Mouse (Mus musculus): ENCODE results near the gene Ahdc1. TPM values are rescaled to one million over a fixed set of nuclear protein-coding genes. Genes with fewer than 3 reads are reported as not detected.

Gene Ahdc1
- polyA plus RNA-seq, 1 experiment: 58.2 TPM

GRCm38 (mm10) chr4:133009131-133009530, 1.9 kb upstream of the Ahdc1 start:
- peaks cover 4% of the 10 kb centered on the region for H3K79me2 ChIP-seq (ENCODE audit: control insufficient read depth, insufficient read depth)
- H3K27me3 ChIP-seq (ENCODE audit: control insufficient read depth, insufficient read depth, insufficient read length): no peaks in the 10 kb centered on the region
- TF ChIP-seq SRF (IDR thresholded peaks at IDR 0.05; ENCODE audit: control insufficient read depth, insufficient read length, low read depth) (no peak), MYOG (IDR thresholded peaks at IDR 0.05; ENCODE audit: control insufficient read depth in 1 of 3, insufficient read depth in 1 of 3, insufficient read length in 2 of 3, low read depth in 2 of 3) (no peak), REST (IDR thresholded peaks at IDR 0.05; ENCODE audit: insufficient read depth, insufficient read length) (no peak), POLR2A (IDR thresholded peaks at IDR 0.05; ENCODE audit: insufficient read length, low read depth) (no peak), POLR2AphosphoS2 (IDR thresholded peaks at IDR 0.05; ENCODE audit: insufficient read length, low read depth) (no peak), CEBPB (IDR thresholded peaks at IDR 0.05; ENCODE audit: insufficient read depth, poor library complexity, severe bottlenecking) (no peak), USF1 (IDR thresholded peaks at IDR 0.05; ENCODE audit: low read depth) (no peak), MAX (IDR thresholded peaks at IDR 0.05; ENCODE audit: low read depth) (no peak), TCF3 (IDR thresholded peaks at IDR 0.05; ENCODE audit: insufficient read length, low read depth) (no peak), TCF12 (IDR thresholded peaks at IDR 0.05; ENCODE audit: insufficient read depth, poor library complexity, severe bottlenecking) (no peak), E2F4 (IDR thresholded peaks at IDR 0.05; ENCODE audit: insufficient read depth) (no peak), MYOD1 (IDR thresholded peaks at IDR 0.05; ENCODE audit: control insufficient read depth in 1 of 3, insufficient read length in 2 of 3, low read depth in 2 of 3) (no peak)
- no peaks in the 10 kb centered on the region for H3K36me3 ChIP-seq (ENCODE audit: control insufficient read depth, insufficient read depth)
- no peak overlapping the region for H3K4me2 ChIP-seq (ENCODE audit: low read depth)
- H3K4me3 ChIP-seq: no peak overlapping the region
- no peak overlapping the region for H3ac ChIP-seq (ENCODE audit: control insufficient read depth, insufficient read length)

GRCm38 (mm10) chr4:133009676-133010075, 1.4 kb upstream of the Ahdc1 start:
- TF ChIP-seq USF1 (IDR thresholded peaks at IDR 0.05; ENCODE audit: low read depth) (no peak), SRF (IDR thresholded peaks at IDR 0.05; ENCODE audit: control insufficient read depth, insufficient read length, low read depth) (no peak), TCF3 (IDR thresholded peaks at IDR 0.05; ENCODE audit: insufficient read length, low read depth) (no peak), TCF12 (IDR thresholded peaks at IDR 0.05; ENCODE audit: insufficient read depth, poor library complexity, severe bottlenecking) (no peak), MYOG (IDR thresholded peaks at IDR 0.05; ENCODE audit: control insufficient read depth in 1 of 3, insufficient read depth in 1 of 3, insufficient read length in 2 of 3, low read depth in 2 of 3) (no peak), CEBPB (IDR thresholded peaks at IDR 0.05; ENCODE audit: insufficient read depth, poor library complexity, severe bottlenecking) (no peak), POLR2A (IDR thresholded peaks at IDR 0.05; ENCODE audit: insufficient read length, low read depth) (no peak), REST (IDR thresholded peaks at IDR 0.05; ENCODE audit: insufficient read depth, insufficient read length) (no peak), E2F4 (IDR thresholded peaks at IDR 0.05; ENCODE audit: insufficient read depth) (no peak), POLR2AphosphoS2 (IDR thresholded peaks at IDR 0.05; ENCODE audit: insufficient read length, low read depth) (no peak), MAX (IDR thresholded peaks at IDR 0.05; ENCODE audit: low read depth) (no peak), MYOD1 (IDR thresholded peaks at IDR 0.05; ENCODE audit: control insufficient read depth in 1 of 3, insufficient read length in 2 of 3, low read depth in 2 of 3) (no peak)
- no peak overlapping the region for H3K4me3 ChIP-seq
- no peaks in the 10 kb centered on the region for H3K27me3 ChIP-seq (ENCODE audit: control insufficient read depth, insufficient read depth, insufficient read length)
- H3ac ChIP-seq (ENCODE audit: control insufficient read depth, insufficient read length): no peak overlapping the region
- peaks cover 10% of the 10 kb centered on the region for H3K79me2 ChIP-seq (ENCODE audit: control insufficient read depth, insufficient read depth)
- H3K4me2 ChIP-seq (ENCODE audit: low read depth): no peak overlapping the region
- H3K36me3 ChIP-seq (ENCODE audit: control insufficient read depth, insufficient read depth): no peaks in the 10 kb centered on the region

- H3K79me2 ChIP-seq (ENCODE audit: control insufficient read depth, insufficient read depth): peaks cover 19% of the 10 kb centered on the region
- no peak overlapping the region for H3ac ChIP-seq (ENCODE audit: control insufficient read depth, insufficient read length)
- no peaks in the 10 kb centered on the region for H3K36me3 ChIP-seq (ENCODE audit: control insufficient read depth, insufficient read depth)
- no peaks in the 10 kb centered on the region for H3K27me3 ChIP-seq (ENCODE audit: control insufficient read depth, insufficient read depth, insufficient read length)
- H3K4me2 ChIP-seq (ENCODE audit: low read depth): peak overlapping the region; percentile 89
- H3K4me3 ChIP-seq: peak overlapping the region; percentile 92
- no peak for TF ChIP-seq TCF3 (IDR thresholded peaks at IDR 0.05; ENCODE audit: insufficient read length, low read depth)
- no peak for TF ChIP-seq E2F4 (IDR thresholded peaks at IDR 0.05; ENCODE audit: insufficient read depth)
- no peak for TF ChIP-seq REST (IDR thresholded peaks at IDR 0.05; ENCODE audit: insufficient read depth, insufficient read length)
- no peak for TF ChIP-seq CEBPB (IDR thresholded peaks at IDR 0.05; ENCODE audit: insufficient read depth, poor library complexity, severe bottlenecking)
- TF ChIP-seq MYOG (IDR thresholded peaks at IDR 0.05; ENCODE audit: control insufficient read depth in 1 of 3, insufficient read depth in 1 of 3, insufficient read length in 2 of 3, low read depth in 2 of 3): no peak
- no peak for TF ChIP-seq USF1 (IDR thresholded peaks at IDR 0.05; ENCODE audit: low read depth)
- no peak for TF ChIP-seq MYOD1 (IDR thresholded peaks at IDR 0.05; ENCODE audit: control insufficient read depth in 1 of 3, insufficient read length in 2 of 3, low read depth in 2 of 3)
- no peak for TF ChIP-seq MAX (IDR thresholded peaks at IDR 0.05; ENCODE audit: low read depth)
- TF ChIP-seq POLR2A (IDR thresholded peaks at IDR 0.05; ENCODE audit: insufficient read length, low read depth): no peak
- no peak for TF ChIP-seq TCF12 (IDR thresholded peaks at IDR 0.05; ENCODE audit: insufficient read depth, poor library complexity, severe bottlenecking)
- no peak for TF ChIP-seq SRF (IDR thresholded peaks at IDR 0.05; ENCODE audit: control insufficient read depth, insufficient read length, low read depth)
- TF ChIP-seq POLR2AphosphoS2 (IDR thresholded peaks at IDR 0.05; ENCODE audit: insufficient read length, low read depth): no peak
Measured at GRCm38 (mm10) chr4:133010611-133011010, 449 bp upstream of the Ahdc1 start.

GRCm38 (mm10) chr4:133011821-133012775, 1.0 kb downstream of the Ahdc1 start:
- no peaks in the 10 kb centered on the region for H3K27me3 ChIP-seq (ENCODE audit: control insufficient read depth, insufficient read depth, insufficient read length)
- H3K36me3 ChIP-seq (ENCODE audit: control insufficient read depth, insufficient read depth): no peaks in the 10 kb centered on the region
- H3ac ChIP-seq (ENCODE audit: control insufficient read depth, insufficient read length): peak overlapping the region; percentile 93
- H3K4me3 ChIP-seq: peak overlapping the region; percentile 92
- TF ChIP-seq POLR2AphosphoS2 (IDR thresholded peaks at IDR 0.05; ENCODE audit: insufficient read length, low read depth) (peak; percentile 57), E2F4 (IDR thresholded peaks at IDR 0.05; ENCODE audit: insufficient read depth) (no peak), USF1 (IDR thresholded peaks at IDR 0.05; ENCODE audit: low read depth) (no peak), MYOG (IDR thresholded peaks at IDR 0.05; ENCODE audit: control insufficient read depth in 1 of 3, insufficient read depth in 1 of 3, insufficient read length in 2 of 3, low read depth in 2 of 3) (peak in 1 of 3 experiments; percentile 3), SRF (IDR thresholded peaks at IDR 0.05; ENCODE audit: control insufficient read depth, insufficient read length, low read depth) (no peak), POLR2A (IDR thresholded peaks at IDR 0.05; ENCODE audit: insufficient read length, low read depth) (peak; percentile 24), TCF3 (IDR thresholded peaks at IDR 0.05; ENCODE audit: insufficient read length, low read depth) (no peak)
- no peak overlapping the region for H3K4me2 ChIP-seq (ENCODE audit: low read depth)
- H3K79me2 ChIP-seq (ENCODE audit: control insufficient read depth, insufficient read depth): peaks cover 34% of the 10 kb centered on the region

Measured in myocyte (in vitro differentiated cells).